Mouse (Mus musculus) cerebellum, postnatal 10 days (tissue): ENCODE data around the gene Adamtsl4.
"Not testable (repeated sequence)": the region's sequence is repeated elsewhere in the genome, so short reads cannot be mapped to it uniquely, and the experiment has no call there.

ENCODE experiments used
- DNase-seq, 2 experiments: peaks; one replicate each; pipeline ENCODE4 v3.0.0; 2021; ENCODE audit warnings: mixed read lengths in 2 of 2

Gene Adamtsl4

DNA sequence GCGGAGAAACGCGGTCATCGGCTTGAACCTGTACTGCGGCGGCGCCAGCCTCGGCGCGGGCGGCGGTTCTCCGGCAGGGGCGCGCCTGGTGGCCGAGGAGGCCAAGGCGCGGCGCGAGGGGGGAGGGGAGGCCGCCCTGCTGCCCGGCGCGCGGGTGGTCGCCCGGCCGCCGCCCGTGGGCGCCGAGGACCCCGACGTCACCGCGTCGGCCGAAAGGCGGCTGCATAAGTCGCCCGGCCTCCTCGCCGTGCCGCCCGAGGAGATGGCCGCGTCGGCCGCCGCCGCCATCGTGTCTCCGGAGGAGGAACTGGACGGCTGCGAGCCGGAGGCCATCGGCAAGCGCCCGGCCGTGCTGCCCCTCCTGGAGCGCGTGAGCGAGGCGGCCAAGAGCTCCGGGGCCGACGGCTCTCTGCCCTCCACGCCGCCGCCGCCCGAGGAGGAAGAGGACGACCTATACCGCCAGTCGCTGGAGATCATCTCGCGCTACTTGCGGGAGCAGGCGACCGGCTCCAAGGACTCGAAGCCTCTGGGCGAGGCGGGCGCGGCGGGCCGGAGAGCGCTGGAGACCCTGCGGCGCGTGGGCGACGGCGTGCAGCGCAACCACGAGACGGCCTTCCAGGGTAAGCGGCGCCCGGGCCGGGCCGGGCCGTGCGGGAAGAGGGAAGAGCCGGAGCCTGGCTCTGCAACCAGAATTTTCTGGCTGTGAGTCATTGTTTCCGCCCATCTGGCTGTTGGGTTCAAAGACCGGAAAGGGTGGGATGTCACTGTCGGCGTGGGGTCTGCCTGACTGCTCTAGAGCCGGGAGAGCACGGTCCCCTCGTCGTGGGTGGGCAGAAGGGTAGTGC, 28.6 kb downstream of the Adamtsl4 start:
- peak; percentile 83 to 84 for DNase-seq

DNA sequence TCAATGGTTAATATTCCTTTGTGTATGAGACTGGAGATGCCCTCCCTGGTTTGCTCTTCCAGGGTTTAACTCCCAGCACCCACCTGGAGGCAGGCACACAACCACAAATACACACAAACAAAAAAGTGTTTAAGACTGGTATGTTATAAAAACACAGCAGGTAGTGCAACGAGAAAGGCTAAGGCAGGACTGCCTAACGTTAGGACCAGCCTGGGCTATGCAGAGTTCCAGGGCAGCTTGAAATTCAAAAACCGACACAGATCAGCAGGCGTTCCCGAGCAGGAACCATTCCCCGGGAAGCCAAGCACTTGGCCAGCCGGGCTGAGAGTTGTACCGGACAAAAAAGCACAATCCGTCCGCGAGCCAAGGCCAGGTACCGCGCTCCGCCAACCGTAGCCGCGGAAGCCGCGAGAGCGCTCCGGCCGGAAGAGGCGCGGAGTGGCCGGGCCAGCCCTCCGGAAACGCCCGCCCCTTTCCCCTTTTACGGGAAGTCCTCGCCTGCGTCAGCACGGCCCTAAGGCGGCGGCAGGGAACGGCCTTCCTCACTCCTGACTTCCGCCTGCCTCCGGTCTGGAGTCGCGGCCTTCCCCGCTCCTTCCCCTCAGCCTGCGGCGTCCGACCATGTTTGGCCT, 29.4 kb downstream of the Adamtsl4 start, which contains the start of gene Mcl1:
Gene Mcl1, plus strand, starts transcription at position 553 of the 632 bp plus-strand sequence.
- DNase-seq, result peak; percentile 96 to 97

DNA sequence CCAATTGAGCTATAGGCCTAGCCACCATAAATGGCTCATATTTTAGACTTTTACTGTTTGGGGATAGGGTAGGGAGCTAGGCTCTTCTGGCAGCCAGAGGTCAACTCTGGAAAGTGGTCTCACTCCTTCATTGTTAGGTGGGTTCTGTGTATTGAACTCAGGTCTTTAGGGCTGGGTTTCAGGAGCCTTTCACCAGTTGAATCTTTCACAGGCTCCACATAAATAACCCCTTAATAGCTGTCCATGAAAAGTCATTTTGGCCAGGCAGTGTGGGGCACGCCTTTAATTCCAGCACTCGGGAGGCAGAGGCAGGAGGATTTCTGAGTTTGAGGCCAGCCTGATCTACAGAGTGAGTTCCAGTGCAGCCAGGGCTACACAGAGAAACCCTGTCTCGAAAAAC, 30.0 kb downstream of the Adamtsl4 start:
- DNase-seq, result no peak

DNA sequence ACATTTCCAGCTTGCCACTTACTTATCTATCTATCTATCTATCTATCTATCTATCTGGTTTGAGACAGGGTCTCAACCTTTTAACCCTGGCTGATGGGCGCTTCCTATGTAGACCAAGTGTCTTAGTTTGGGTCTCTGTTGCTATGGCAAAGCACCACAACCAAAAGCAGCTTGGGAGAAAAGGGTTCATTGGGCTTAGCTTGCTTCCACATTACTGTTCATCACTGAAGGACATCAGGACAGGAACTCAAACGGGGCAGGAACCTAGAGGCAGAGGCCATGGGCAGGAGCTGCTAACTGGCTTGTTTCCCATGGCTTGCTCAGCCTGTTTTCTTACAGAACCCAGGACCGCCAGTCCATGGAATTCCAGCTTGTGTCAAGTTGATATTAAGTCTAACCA, 30.6 kb downstream of the Adamtsl4 start:
- DNase-seq, result no peak

DNA sequence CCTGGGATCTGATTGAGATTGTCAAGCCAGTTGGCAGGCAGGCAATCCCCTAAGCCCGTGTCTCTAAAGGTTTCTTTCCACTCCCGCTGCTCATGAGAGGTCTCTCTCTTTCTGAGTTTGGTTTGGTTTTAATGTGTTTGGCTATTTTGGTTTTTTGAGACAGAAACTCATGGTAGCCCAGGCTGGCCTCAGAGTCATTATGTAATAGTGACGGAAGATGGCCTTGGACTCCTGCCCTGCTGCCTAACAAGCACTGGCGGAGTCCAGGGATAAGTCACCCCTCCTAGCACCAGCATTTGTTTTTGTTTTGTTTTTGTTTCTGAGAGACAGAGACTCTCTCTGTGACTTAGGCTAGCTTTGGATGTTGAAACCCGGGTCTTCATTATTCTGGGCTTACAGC, 32.3 kb downstream of the Adamtsl4 start:
- DNase-seq, result no peak

DNA sequence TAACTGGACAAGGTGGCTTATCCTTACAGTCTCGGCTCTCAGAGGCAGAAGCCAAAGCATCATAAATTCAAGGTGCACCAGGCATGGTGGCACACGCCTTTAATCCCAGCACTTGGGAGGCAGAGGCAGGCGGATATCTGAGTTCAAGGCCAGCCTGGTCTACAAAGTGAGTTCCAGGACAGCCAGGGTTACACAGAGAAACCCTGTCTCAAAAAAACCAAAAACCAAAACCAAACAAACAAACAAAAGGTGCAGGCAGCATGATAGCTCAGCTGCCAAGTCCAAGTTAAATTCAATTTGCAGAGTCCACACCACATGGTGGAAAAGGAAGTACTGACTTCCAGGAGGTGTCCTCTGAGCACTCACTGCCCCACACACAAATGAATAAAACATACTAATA, 33.3 kb downstream of the Adamtsl4 start:
- DNase-seq, result not testable (repeated sequence)

DNA sequence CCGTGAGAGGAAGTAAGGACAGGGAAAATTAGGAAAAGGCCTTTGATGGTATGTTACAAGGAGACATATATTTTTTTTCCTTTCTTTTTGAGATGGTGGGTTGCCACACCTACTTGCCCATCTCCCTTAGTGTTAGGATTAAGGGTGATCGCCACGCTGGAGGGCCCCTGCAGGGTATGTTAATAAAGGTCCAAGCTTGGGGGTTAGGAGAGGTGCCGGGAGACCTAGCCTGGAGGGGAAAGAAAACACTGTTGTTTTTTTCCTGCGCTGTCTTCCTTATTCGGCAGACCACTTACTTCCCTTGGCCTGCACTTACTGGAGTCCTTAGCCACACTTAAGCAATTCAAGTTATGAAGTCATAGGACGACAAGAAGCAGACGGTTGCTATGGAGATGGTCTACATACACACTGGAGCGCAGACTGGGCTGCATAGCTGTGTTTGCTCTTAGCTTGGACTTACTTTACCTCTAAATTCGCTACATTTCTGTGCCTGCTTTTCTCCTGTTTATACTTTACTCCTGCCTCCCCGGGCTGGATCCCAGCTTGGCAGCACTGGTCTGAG, 34.2 kb downstream of the Adamtsl4 start:
- no peak for DNase-seq

DNA sequence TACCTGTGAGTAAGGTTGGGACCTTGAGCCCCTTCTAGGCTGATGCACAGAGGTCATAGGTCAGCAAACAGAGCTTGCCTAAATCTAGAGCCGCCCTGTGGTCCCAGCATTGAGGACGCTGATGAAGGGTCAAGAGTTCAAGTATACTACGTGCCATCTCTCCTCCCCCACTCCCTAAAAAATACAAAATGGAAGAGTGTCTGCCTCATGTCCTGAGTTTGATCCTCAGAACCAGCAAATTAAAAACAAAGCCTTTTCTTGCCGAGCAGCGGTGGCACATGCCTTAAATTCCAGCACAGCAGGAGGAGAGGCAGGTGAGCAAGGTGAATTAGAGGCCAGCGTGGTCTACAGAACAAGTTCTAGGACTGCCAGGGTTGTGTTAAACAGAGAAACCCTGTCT, 34.8 kb downstream of the Adamtsl4 start:
- DNase-seq, result no peak

DNA sequence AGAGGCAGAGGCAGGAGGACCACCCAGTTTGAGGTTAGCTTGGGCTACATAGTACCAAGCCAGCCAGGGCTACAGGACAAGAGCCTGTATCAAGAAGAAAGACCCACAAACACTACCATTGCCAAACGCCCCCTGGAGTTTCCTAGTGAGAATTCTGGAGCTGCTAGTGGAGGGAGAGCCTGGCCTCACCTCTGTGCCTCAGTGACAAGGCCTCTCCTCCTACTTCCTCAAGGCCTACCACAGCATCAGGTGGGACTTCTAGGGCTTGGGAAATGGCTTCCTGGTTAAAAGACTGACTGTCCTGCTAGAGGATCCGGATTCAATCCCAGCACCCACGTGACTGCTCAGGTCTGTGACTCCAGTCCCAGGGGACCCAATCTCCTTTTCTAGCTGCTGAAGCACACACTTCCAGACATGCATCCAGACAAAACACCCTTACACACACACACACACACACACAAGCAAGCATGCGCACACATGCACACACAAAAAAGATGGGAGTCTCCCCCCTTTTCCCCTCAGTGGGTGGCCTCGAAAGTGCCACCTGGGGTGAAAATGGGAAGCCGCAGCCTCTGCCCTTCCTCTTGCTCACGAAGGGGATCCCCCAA, 35.4 kb downstream of the Adamtsl4 start:
- DNase-seq, result no peak

DNA sequence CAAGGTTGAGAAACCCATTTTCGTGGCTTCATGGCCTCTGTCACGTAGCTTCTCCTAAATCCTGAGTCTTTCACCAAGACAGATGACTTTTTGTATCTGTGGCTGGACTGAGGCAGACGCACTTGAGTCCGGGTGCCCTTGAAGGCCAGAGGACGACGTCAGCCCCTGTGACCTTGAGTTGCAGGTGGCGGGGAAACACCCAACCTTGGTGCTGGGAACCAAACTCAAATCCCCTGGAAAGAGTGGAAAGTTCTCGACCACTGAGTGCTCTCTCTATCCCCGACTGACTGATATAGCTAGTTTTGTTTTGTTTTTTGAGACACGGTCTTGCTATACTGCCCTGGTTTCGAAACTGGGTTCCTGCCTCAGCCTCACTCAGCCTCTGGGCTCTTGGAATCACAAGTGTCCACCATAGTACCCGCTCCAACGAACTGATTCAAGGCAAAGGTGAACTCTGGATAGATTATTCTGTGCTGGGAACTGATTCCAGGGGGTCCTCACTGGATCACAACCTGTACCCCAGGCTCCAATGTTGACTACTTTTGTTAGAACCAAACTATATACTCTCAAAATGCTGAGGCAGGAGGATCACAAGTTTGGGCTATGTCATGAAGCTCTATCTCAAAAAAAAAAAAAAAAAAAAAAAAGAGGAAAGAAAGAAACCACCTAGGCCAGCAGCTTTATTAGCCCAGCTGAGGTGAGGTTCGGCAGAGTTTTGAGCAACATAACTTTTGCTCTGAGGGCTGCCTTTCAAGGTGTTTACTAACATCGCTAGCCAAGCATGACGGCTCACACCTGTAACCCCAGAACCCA, 36.1 kb downstream of the Adamtsl4 start:
- no peak for DNase-seq

DNA sequence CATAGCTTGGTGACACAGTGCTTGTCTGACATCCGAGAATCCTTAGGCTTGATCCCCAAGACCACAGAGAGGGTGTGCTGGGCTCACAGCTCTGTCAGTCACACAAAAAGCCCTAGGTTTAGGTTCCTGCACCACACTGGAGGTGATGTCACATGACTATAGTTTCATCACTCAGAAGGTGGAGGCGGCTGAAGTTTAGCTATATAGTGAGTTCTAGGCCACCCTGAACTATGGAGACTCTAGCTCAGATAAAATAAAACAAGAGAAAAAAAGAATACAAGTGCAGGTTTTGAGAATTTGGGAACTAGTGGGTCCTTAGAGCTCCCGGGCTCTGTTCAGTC, 36.7 kb downstream of the Adamtsl4 start:
- DNase-seq, result no peak

DNA sequence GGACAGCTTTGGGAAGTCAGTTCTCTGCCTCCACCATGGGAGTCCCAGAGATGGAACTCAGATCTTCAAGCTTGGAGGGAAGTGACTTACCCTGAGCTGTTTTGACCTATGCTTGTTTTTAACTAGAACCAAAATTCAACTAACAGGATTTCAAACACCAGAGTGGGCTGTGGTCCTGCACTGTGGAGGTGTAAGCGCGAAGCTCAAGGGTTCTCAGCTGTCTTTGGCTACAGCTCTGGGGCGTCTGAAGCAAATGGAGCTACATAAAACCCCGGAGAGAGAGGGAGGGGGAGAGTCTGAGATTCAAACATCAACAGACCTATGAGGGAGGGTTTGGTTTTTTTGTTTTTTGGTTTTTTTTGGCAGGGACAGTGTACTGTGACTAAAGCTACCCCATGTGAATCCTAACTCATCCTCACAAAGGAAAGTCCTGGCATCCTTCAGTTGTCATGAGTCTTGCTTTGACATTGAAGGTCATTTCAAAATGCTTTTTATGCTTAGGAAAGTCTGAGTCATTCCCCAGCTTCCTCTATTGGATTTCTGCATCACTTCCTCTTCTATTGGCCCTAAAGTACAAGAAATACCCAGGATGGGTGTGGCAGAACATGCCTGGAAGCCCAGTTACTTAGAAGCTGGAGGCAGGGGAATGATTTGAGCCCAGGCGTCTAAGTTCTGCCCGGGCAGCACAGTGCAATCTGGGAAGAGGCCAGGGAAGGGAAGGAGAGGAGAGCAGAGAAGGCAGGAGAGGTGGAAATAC, 37.3 kb downstream of the Adamtsl4 start:
- DNase-seq, result no peak

DNA sequence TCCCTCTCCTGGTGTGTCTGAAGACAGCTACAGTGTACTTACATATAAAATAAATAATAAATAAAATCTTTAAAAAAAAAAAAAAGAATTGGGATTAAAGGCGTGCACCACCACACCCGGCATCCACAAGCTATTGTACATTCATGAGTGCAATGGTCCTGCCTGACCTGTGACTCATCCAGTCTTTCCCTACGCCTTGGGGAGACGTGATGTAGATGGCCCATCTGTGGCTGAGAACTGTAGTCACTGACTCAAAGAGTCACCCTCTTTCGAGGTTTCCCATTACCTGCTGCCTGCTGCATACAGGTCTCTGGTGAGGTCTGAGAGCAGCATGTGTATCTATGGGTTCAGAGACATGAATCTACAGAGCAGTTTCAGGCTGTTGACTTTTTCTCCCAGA, 39.7 kb downstream of the Adamtsl4 start:
- no peak for DNase-seq

DNA sequence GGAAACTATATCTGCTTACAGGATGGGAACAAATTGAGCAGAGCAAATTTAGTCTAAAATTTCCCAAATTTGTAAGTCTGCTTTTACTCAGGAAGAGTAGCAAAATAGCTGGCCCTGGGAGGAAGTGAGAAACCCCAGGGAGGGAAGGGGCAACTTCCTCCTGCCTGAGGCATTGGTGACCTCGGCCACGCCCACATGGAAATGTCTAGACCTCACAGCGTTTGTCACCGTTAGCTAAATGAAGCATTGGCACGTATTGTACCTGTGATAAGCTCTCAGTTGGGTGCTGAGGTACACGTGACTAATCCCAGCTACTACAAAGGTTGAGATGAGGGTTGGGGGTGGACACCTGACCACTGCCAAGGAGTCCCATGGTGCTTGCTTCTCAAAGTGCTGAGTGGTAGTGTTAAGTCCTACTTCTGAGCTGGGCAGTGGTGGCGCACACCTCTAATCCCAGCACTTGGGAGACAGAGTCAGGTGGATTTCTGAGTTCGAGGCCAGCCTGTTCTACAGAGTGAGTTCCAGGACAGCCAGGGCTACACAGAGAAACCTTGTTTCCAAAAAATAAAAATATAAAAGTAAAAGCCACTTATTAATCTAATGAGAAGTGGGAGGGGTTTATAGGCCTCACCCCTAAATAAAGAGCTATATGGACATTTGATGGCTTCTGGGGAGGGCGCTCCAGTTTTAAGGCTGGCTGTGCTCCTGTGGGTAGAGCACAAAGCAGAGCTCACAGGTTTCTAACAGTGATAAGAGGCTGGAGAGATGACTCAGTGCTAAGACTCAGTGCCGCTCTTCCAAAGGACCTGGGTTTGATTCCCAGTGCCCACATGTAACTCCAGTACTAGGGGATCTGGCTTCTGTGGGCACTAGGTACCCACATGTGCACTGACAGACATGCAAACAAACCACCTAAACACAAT, 42.1 kb downstream of the Adamtsl4 start:
- DNase-seq, result no peak

DNA sequence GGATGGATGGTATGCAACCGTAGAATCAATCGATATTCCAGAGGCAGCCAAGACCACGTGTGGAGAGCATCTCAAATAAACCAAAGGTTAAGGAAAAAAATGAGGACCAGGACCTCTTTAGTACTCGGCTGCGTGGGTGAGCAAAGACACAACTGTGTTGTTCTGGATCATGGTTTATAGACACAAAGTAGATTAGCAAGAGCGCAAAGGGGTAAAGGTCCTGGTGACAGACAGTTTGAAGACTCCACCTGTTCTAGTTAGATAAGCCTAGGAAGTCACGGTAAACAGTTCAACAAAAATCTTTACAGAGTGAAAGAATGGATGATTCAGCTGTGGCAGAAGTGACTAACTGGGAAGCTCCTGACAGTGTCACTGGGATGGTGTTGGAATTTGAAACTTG, 44.6 kb downstream of the Adamtsl4 start:
- DNase-seq, result no peak

DNA sequence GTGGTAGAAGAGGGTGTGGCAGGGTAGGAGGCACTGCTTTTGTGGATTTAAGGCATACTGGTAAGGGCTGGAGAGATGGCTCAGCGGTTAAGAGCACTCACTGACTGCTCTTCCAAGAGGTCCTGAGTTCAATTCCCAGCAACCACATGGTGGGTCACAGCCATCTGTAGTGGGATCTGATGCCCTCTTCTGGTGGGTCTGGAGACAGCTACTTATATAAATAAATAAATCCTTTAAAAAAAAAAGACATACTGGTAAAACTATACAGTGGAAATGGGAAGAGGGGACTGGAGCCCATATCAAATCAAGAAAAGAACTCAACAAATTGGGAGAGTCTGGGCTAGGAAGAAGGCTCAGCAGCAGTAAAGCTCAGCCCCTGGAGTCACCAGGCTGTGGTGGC, 48.0 kb downstream of the Adamtsl4 start:
- DNase-seq, result no peak

DNA sequence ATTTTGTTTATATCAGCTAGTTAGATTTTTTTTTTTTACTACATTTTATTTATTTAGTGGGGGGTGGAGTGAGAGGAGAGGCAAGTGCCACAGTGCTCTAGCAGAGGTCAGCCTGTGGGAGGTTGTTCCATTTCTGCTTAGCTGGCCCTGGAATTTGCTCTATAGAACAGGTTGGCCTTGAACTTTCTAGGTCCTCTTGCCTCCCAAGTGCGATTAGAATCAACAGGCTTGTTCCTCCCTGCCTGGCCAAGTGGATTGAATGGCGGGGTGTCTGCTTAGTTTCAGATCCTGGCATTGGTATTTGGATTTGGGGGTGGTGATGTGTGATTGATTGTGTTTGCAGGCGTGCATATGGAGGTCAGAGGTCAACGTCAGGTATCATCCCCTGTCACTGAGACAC, 51.6 kb downstream of the Adamtsl4 start:
- DNase-seq, result no peak

DNA sequence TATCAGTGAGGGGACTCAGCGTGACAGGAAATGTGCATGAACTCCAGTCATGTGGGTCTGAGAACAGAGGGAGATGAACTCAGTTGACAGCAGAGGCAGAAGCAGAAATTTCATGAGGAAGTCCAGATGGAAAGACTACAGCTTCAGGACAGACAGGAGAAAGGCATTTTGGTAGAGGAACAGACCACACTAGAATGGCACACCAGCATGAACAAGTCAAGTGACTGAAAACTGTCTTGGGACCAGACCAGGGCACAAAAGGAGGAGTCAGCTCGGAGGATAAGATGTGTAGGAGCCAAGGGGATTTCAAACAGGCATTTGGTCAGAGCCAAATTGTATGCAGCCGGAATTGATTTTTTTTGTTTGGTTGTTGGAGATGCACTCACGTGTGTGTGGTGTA, 52.1 kb downstream of the Adamtsl4 start:
- DNase-seq, result no peak

DNA sequence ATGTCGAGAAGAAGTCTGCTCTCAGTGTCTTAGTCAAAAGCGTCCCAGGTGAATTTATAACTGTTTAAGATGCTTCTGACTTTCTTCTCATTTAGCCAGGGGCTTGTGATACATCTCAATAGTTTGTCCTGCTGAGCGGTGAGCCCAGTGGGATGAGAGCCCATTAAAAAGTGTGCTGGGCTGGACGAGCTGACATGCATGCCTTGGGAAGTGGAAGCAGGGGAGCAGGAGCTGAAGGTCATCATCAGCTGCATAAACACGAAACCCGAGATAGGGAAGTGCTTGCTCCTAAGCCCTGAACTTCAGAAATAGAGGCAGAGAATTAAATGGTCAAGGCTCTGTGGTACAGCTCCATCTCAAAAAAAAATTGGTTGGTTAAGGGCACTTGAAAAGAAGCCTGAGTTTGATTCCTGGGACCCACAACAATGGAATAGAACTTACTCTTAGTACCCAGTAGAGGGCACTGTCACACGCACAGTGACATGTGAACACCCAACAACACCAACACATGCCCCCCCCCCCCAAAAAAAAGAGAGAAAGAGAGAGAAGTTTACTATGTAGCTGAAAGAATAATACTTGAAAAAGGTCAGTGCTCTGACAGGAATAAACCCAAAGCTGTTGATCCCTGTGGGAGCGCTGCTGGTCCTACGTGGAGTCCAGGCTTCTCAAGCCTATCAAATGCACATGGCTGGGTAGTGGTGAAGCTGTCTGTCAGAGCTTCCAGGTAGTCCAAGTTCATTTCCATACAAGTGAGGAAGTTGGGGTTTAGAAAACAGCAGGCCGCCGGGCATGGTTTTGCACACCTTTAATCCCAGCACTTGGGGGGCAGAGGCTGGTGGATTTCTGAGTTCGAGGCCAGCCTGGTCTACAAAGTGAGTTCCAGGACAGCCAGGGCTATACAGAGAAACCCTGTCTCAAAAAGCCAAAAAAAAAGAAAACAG, 54.8 kb downstream of the Adamtsl4 start:
- DNase-seq, result peak in 1 of 2 experiments; percentile 34

DNA sequence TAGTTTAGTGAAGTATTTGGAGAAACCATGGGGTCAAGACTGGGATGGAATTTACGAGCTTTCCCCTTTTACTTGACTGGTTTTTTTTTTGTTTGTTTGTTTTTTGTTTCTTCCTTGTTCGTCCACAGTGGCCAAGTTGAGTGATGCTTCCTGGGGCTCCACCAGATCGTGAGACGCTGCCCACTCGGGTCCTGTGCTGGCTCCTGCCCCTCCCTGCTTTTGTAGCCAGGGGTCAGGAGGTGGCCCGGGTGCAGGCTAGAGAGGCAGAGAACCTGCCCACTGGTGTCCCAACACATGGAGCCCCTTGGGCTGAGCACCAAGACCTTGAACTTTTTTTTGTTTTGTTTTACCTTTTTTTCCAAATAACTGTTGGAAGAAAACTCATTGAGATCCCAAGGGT, 56.4 kb downstream of the Adamtsl4 start:
- DNase-seq, result no peak
